Mouse (Mus musculus) G1E (cell line): ENCODE results near the gene Slc26a1.

Experiments used
- CTCF ChIP-seq: IDR thresholded peaks from 2 replicates; pipeline ENCODE4 v1.5.1; 2012; ENCODE audit warnings: low read depth, low read length, inconsistent platforms, mixed read lengths
- GATA1 ChIP-seq: IDR thresholded peaks from 2 replicates; pipeline ENCODE4 v1.6.1; 2012; ENCODE audit warnings: borderline replicate concordance, low read length, inconsistent platforms, mixed read lengths
- GATA2 ChIP-seq: IDR thresholded peaks from 2 replicates; pipeline ENCODE4 v1.6.1; 2012; ENCODE audit warnings: low read depth, low read length, inconsistent platforms, borderline replicate concordance
- POLR2AphosphoS5 ChIP-seq: IDR thresholded peaks from 2 replicates; pipeline ENCODE4 v1.6.1; 2012; ENCODE audit warnings: low read depth, low read length, inconsistent platforms; ENCODE audit not compliant: insufficient replicate concordance
- TAL1 ChIP-seq: conservative IDR thresholded peaks from 2 replicates; pipeline ENCODE4 v1.6.1; 2012; ENCODE audit warnings: low read depth, low read length, inconsistent platforms, mixed read lengths

DNA sequence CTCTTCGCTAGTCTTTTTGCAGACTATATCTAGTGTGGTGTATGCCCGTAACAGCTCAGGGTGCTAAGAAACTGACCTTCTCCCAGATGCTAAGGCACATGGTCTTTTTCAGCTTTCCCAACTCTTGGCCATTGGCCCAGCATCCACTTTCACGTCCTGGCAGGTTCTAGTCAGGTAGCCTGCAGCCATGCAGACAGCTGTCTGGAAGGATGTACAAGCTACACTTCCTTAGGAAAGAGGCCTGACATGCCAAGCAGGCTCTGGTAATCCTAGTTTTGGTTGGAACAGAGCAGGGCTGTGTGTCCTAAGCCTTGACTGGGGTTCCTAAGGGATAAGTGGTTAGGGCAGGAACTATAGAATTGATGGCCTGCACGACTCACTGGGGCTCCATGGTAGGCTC lies 12.6 kb downstream of the Slc26a1 start:
- TF ChIP-seq CTCF (no peak), GATA1 (no peak), TAL1 (no peak), POLR2AphosphoS5 (no peak), GATA2 (no peak)
